Comparison of ENCODE assay signal across 8 mouse cellular contexts in the genomic region with DNA sequence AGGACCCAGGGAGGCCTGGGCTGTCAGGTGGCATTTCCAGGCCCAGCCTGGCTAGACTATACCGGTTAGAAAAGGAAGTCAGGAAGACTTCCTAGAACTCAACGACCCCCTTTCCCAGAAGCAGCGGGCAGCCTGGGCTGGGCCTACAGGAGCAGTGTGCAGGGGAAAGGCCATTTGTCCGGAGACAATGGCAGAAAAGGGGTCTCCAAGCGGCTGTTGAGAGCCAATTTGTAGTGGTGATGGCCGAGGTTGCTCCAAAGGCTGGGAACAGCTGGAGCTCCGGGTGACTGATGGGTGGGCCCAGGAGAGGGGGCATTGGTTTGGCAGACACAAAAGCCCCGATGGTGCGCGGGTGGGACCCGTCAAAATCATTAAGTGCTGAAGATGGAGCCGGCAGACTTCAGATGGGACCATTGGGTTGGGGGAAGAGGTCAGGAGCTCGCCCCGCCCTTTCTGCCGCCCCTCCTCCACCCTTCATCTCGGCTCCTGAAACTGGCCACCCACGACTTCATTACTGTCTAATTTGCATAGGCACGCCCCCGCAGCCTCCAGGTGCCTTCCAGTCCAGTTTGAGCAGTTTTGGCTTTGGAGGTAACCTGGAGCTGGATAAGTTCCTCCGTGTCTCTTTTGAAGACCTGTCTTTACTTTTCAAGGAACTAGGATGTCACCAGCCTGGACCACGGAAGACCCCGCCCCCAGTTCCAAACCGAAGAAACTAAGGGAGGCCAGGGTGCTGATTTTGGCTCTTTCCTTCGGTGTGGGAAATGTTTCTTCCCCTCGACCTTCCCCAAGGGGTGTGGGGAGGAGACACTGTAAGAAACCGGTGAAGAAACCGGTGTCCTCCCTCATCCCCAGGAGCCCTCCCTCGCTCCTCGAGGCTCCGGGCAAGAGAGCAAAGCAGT. TPM values are rescaled to one million over a fixed set of nuclear protein-coding genes. Genes with fewer than 3 reads are reported as not detected.
A peak's percentile ranks its signal among the peaks of the same experiment; 100 is the strongest.
DNase-seq lines count a peak whose midpoint lies in the region; ATAC-seq and TF ChIP-seq lines count a peak whose summit lies in the region.

No protein-coding gene starts in this region.

- DNase-seq in embryo, embryonic 10 days (ENCODE audit: low spot score): peak; percentile 36
- no peak for DNase-seq in embryo, embryonic 9.5 days (ENCODE audit: extremely low spot score)
- DNase-seq in hindbrain, postnatal 0 days (ENCODE audit: low spot score): no peak
- DNase-seq in spleen, adult 18-20 months: no peak
- DNase-seq in cerebellum, adult 9-11 months: no peak
- DNase-seq in ovary, adult 18-20 months (ENCODE audit: low spot score): no peak

- H3K27me3 ChIP-seq in hindbrain, postnatal 0 days (ENCODE audit: insufficient read depth, low read length): peaks cover 34% of the 10 kb centered on the region
- peaks cover 85% of the 10 kb centered on the region for H3K27me3 ChIP-seq in midbrain, embryonic 12.5 days

- ATAC-seq in hindbrain, postnatal 0 days: no peak
- ATAC-seq in midbrain, embryonic 12.5 days (ENCODE audit: low FRiP score, low read depth): peak; percentile 39; the same call in 1 of the 2 replicates

- no peak overlapping the region for H3K27ac ChIP-seq in brown adipose tissue, adult 24 weeks (replicated peaks; ENCODE audit: low read depth, low read length)
- no peak overlapping the region for H3K27ac ChIP-seq in hindbrain, postnatal 0 days
- no peak overlapping the region for H3K27ac ChIP-seq in midbrain, embryonic 12.5 days (replicated peaks)

- H3K4me1 ChIP-seq in brown adipose tissue, adult 24 weeks (ENCODE audit: control insufficient read depth, insufficient read depth, insufficient read length, low read length): no peaks in the 10 kb centered on the region
- peaks cover 8% of the 10 kb centered on the region; the same call in 1 of the 2 replicates for H3K4me1 ChIP-seq in hindbrain, postnatal 0 days (ENCODE audit: insufficient read depth, low read length)
- peaks cover 32% of the 10 kb centered on the region for H3K4me1 ChIP-seq in midbrain, embryonic 12.5 days

- 3% methylated on average over 29 of the region's 30 CpGs for WGBS in hindbrain, postnatal 0 days
- 1% methylated on average over 30 of the region's 30 CpGs for WGBS in midbrain, embryonic 12.5 days

- H3K9me3 ChIP-seq in hindbrain, postnatal 0 days (ENCODE audit: low read length): no peaks in the 10 kb centered on the region
- H3K9me3 ChIP-seq in midbrain, embryonic 12.5 days: no peaks in the 10 kb centered on the region

- no peaks in the 10 kb centered on the region for H3K36me3 ChIP-seq in hindbrain, postnatal 0 days (ENCODE audit: insufficient read depth, low read length)
- H3K36me3 ChIP-seq in midbrain, embryonic 12.5 days: no peaks in the 10 kb centered on the region

- TF ChIP-seq CTCF in hindbrain, postnatal 0 days (IDR thresholded peaks at IDR 0.05; ENCODE audit: low read depth): no peak

- H3K9ac ChIP-seq in hindbrain, postnatal 0 days (replicated peaks; ENCODE audit: low read length): 0 out of 2 replicates have a peak overlapping the region, but pooled peaks have one; percentile 30
- H3K9ac ChIP-seq in midbrain, embryonic 12.5 days (replicated peaks): peak overlapping the region; percentile 38

- peak overlapping the region; percentile 53 for H3K4me2 ChIP-seq in hindbrain, postnatal 0 days (ENCODE audit: low read depth, low read length)
- peak overlapping the region; percentile 70 for H3K4me2 ChIP-seq in midbrain, embryonic 12.5 days (replicated peaks)

- peak overlapping the region; percentile 14; the same call in 1 of the 2 replicates for H3K4me3 ChIP-seq in brown adipose tissue, adult 24 weeks (ENCODE audit: insufficient read depth, low read depth, low read length)
- peak overlapping the region; percentile 28 for H3K4me3 ChIP-seq in hindbrain, postnatal 0 days (ENCODE audit: low read length)
- H3K4me3 ChIP-seq in midbrain, embryonic 12.5 days: peak overlapping the region; percentile 41

RNA-seq across cellular contexts. Expression of gene Pax2, which starts 36.3 kb away (rescaled TPM):
- polyA plus RNA-seq in brown adipose tissue, adult 24 weeks (2012; ENCODE audit: insufficient read depth, insufficient read length, missing spikeins): not detected in 2 replicates
- total RNA-seq in hindbrain, postnatal 0 days (2014; rRNA removed): 8.1 and 9.0 TPM in 2 replicates
- 9.6 and 11.2 TPM in 2 replicates for polyA plus RNA-seq in hindbrain, postnatal 0 days (2015; fragmentation: Nextera tagmentation; extraction: Ambion mirVana)
- polyA plus RNA-seq in midbrain, embryonic 12.5 days (2016; fragmentation: Nextera tagmentation; extraction: Ambion mirVana): 0.32 and 0.33 TPM in 2 replicates
